Mouse (Mus musculus) megakaryocyte, embryonic 14.5 days (primary cell): ENCODE results near the gene Rapgef4. TPM values are rescaled to one million over a fixed set of nuclear protein-coding genes. Genes with fewer than 3 reads are reported as not detected.

Experiments
- H3K27me3 ChIP-seq: replicated peaks from 2 replicates; pipeline ENCODE3; 2012; ENCODE audit warnings: inconsistent platforms
- H3K36me3 ChIP-seq: replicated peaks from 2 replicates; pipeline ENCODE3; 2012; ENCODE audit warnings: low read length, inconsistent platforms, mixed read lengths
- H3K4me1 ChIP-seq: 2 replicates; pipeline ENCODE4 v1.6.1; 2012; ENCODE audit warnings: inconsistent platforms
- H3K4me3 ChIP-seq: replicated peaks from 2 replicates; pipeline ENCODE3; 2012; ENCODE audit warnings: moderate library complexity, mild to moderate bottlenecking, inconsistent platforms
- H3K9me3 ChIP-seq: 2 replicates; pipeline ENCODE4 v1.6.1; 2012; ENCODE audit warnings: inconsistent platforms
- FLI1 ChIP-seq: IDR thresholded peaks from 2 replicates; pipeline ENCODE4 v1.6.1; 2012; ENCODE audit warnings: low read length, inconsistent platforms, mixed read lengths
- GATA1 ChIP-seq: IDR thresholded peaks from 3 replicates; pipeline ENCODE4 v1.6.1; 2012; ENCODE audit warnings: mixed read lengths, low read length, inconsistent platforms, borderline replicate concordance
- polyA plus RNA-seq: library from polyadenylated mRNA; stranded (reverse); fragments of >175 nt; gene quantifications from 2 replicates; pipeline ENCODE4 v1.2.3, GENCODE M21; 2012; ENCODE audit warnings: low replicate concordance; ENCODE audit not compliant: insufficient read depth

Gene Rapgef4
- polyA plus RNA-seq, 1 experiment = not detected

DNA sequence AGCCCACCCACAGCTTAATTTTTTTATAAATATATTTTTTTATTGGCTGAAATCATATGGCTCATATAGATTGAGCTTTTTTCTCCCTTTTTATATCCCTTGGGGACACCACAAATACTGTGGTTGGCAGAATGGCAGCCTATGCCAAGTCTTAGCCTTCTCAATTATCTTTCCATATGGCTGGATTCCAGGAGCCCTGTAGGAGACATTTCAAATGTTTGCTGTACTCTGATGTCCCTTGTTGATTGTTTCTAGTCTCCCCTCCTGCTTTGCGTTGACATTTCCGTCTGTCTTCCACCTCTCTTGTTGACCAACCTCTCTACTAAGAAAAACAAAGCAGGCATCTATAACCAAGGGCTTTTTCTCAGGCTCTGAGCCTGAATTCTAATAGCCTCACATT is 19.1 kb downstream of the Rapgef4 start:
- Histone ChIP-seq H3K27me3 (peaks cover 9% of the 10 kb centered on the region), H3K9me3 (no peaks in the 10 kb centered on the region), H3K4me1 (peaks cover 9% of the 10 kb centered on the region), H3K36me3 (no peaks in the 10 kb centered on the region), H3K4me3 (no peak overlapping the region)
- no peak for TF ChIP-seq GATA1
- no peak for TF ChIP-seq FLI1

DNA sequence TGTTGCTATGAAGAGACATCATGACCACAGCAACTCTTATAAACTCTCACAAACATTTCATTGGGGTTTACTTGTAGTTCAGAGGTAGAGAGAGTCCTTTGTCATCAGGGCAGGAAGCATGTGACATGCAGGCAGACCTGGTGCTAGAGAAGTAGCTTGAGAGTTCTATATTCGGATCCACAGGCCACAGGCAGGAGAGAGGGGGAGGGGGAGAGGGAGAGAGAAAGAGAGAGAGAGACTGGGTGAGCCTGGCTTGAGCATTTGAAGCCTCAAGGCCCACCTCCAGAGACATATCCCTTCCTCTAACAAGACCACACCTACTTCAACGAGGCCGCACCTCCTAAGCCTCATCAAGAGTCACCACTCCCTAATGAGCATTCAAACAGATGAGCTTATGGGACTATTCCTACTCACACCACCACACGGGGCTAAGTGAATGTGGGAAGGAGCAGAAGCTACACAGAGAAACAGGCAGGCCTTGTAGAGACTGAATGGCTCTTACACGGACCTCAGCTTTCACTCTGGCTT is 21.9 kb downstream of the Rapgef4 start:
- peaks cover 9% of the 10 kb centered on the region for H3K9me3 ChIP-seq
- no peak overlapping the region for H3K4me3 ChIP-seq
- H3K27me3 ChIP-seq = peaks cover 9% of the 10 kb centered on the region
- TF ChIP-seq GATA1 (no peak), FLI1 (no peak)
- no peaks in the 10 kb centered on the region for H3K36me3 ChIP-seq
- H3K4me1 ChIP-seq = peaks cover 5% of the 10 kb centered on the region

GRCm38 (mm10) chr2:72003756-72004525 is 22.9 kb downstream of the Rapgef4 start:
- peaks cover 5% of the 10 kb centered on the region for H3K4me1 ChIP-seq
- TF ChIP-seq FLI1 (no peak), GATA1 (no peak)
- H3K4me3 ChIP-seq = no peak overlapping the region
- H3K36me3 ChIP-seq = no peaks in the 10 kb centered on the region
- H3K9me3 ChIP-seq = peaks cover 13% of the 10 kb centered on the region
- peaks cover 6% of the 10 kb centered on the region for H3K27me3 ChIP-seq

DNA sequence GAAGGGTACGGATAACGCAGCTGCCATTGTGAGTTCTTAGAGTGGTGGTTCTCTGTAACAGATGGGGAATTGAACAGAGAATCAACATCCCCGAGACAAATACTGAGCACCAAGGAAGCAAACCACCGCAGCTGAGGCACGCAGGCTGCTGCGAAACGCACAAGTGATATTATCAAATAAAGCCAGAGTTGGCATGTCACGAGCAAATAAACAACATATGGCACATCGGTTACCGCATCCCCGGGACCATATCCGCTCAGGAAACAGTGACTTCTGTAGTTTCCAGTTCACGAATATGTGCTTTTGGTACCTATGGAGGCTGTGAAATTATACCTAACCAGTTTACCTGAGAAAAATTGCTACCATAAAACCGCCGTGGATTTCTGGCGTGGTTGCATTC is 24.0 kb downstream of the Rapgef4 start:
- TF ChIP-seq GATA1 = no peak
- no peak for TF ChIP-seq FLI1
- peaks cover 13% of the 10 kb centered on the region for H3K9me3 ChIP-seq
- H3K36me3 ChIP-seq = no peaks in the 10 kb centered on the region
- no peak overlapping the region for H3K4me3 ChIP-seq
- peaks cover 6% of the 10 kb centered on the region for H3K27me3 ChIP-seq
- H3K4me1 ChIP-seq = peaks cover 5% of the 10 kb centered on the region

DNA sequence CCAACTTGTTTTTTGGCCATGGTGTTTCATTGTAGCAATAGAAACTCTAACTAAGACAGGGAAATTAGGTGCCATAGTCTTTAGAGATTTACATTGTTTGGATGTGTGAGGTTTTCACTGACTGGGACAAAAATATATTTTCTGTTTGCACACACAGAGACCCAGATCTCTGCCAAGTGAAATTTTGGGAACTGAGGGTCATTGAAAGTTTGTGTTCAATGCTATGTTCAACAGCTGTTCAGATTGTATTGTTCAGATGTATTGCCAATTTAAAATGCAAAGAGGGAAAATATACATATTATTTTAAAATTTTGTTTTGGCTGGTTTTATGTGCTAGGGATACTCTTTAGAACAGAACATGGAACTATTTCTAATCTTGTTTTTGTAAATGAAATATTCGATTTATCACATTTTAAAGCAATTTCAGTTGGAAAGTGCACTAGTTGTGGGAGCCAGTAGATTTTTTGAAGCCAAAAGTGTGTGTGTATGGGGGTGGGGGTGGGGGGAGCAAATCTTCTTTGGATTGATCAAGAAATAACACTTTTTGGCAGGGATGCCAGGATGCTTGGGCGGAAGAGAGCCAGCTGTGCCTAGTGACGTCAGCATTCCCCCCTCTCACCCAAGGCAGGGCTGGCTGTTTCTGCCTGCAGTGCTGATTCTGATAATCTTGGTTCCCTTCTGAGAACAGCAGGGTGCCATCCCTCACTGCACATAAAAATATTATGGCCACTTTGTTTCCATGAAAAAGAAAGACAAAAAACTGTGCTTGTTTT is 28.6 kb downstream of the Rapgef4 start:
- no peak for TF ChIP-seq FLI1
- no peak for TF ChIP-seq GATA1
- peaks cover 13% of the 10 kb centered on the region for H3K9me3 ChIP-seq

GRCm38 (mm10) chr2:72015366-72015765 is 34.3 kb downstream of the Rapgef4 start:
- TF ChIP-seq GATA1 (no peak), FLI1 (no peak)

More for the DNA sequence above, 28.6 kb downstream of the Rapgef4 start:
- Histone ChIP-seq H3K4me3 (no peak overlapping the region), H3K36me3 (no peaks in the 10 kb centered on the region), H3K4me1 (no peaks in the 10 kb centered on the region), H3K27me3 (peaks cover 4% of the 10 kb centered on the region)

GRCm38 (mm10) chr2:72016013-72016412 is 35.0 kb downstream of the Rapgef4 start:
- Histone ChIP-seq H3K9me3 (no peaks in the 10 kb centered on the region), H3K4me1 (no peaks in the 10 kb centered on the region), H3K36me3 (no peaks in the 10 kb centered on the region), H3K4me3 (no peak overlapping the region), H3K27me3 (peaks cover 4% of the 10 kb centered on the region)
- no peak for TF ChIP-seq GATA1
- TF ChIP-seq FLI1 = no peak

More at GRCm38 (mm10) chr2:72015366-72015765, 34.3 kb downstream of the Rapgef4 start:
- H3K36me3 ChIP-seq = no peaks in the 10 kb centered on the region
- H3K4me1 ChIP-seq = no peaks in the 10 kb centered on the region
- no peak overlapping the region for H3K4me3 ChIP-seq
- peaks cover 4% of the 10 kb centered on the region for H3K27me3 ChIP-seq
- no peaks in the 10 kb centered on the region for H3K9me3 ChIP-seq

- Histone ChIP-seq H3K27me3 (peaks cover 4% of the 10 kb centered on the region), H3K4me3 (no peak overlapping the region), H3K9me3 (no peaks in the 10 kb centered on the region), H3K36me3 (no peaks in the 10 kb centered on the region), H3K4me1 (no peaks in the 10 kb centered on the region)
- TF ChIP-seq GATA1 = no peak
- no peak for TF ChIP-seq FLI1
These were observed 36.1 kb downstream of the Rapgef4 start for GRCm38 (mm10) chr2:72017168-72017567.

DNA sequence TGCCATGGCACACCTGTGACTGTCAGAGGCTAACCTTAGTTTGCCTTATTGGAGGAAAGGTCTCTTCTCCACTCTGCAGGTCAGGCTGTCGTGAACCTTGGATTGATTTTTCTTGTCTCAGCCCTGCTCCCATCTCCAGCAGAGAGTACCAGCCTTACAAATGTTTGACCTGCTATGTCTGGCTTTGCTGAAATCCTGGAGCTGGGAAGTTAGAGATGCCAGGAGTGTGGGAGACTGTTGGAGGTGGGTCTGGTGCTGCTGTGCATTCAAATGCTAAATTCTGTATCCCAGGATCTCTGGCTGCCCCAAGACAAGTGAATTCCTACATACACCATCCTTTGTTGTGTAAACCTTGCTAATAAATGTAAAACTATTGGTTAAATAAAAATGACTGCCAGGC is 37.7 kb downstream of the Rapgef4 start:
- TF ChIP-seq FLI1 (no peak), GATA1 (no peak)
- Histone ChIP-seq H3K4me1 (no peaks in the 10 kb centered on the region), H3K9me3 (peaks cover 9% of the 10 kb centered on the region), H3K4me3 (no peak overlapping the region), H3K27me3 (peaks cover 4% of the 10 kb centered on the region), H3K36me3 (no peaks in the 10 kb centered on the region)

DNA sequence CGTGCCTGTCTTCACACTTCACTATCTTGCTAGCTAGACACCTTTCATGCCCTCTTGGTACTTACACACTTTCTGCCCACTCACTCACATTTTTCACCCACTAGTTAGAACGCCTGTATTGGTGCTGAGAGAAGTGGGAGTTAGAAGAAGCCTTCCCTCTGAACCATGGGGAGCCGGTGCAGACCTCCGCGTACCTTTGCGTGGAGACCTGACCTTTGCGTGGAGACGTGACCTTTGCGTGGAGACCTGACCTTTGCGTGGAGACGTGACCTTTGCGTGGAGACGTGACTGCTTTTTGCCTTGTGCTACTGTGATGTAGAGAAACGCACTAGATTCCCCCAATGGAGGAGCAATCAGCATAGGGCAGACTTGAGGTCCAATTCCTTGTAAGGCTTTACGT is 39.7 kb downstream of the Rapgef4 start:
- H3K36me3 ChIP-seq = no peaks in the 10 kb centered on the region
- peaks cover 19% of the 10 kb centered on the region for H3K9me3 ChIP-seq
- TF ChIP-seq GATA1 = no peak
- no peak for TF ChIP-seq FLI1
- H3K4me3 ChIP-seq = no peak overlapping the region
- H3K27me3 ChIP-seq = peaks cover 4% of the 10 kb centered on the region
- H3K4me1 ChIP-seq = no peaks in the 10 kb centered on the region
